Mouse (Mus musculus) layer of hippocampus, adult 2 months (tissue): ENCODE data around the gene Tspear. TPM values are rescaled to one million over a fixed set of nuclear protein-coding genes. Genes with fewer than 3 reads are reported as not detected.
"Not testable (repeated sequence)": the region's sequence is repeated elsewhere in the genome, so short reads cannot be mapped to it uniquely, and the experiment has no call there.

Experiments
- DNase-seq, 2 experiments: peaks; one replicate each; pipeline ENCODE4 v3.0.0; 2022; ENCODE audit warnings: low spot score in 2 of 2
- H3K27ac ChIP-seq: fragments of 200-600 bp; 2 replicates; pipeline ENCODE4 v1.8.1; 2022
- H3K4me3 ChIP-seq: fragments of 200-600 bp; 2 replicates; pipeline ENCODE4 v1.8.1; 2022; ENCODE audit warnings: mild to moderate bottlenecking
- CTCF ChIP-seq: fragments of 200-600 bp; conservative IDR thresholded peaks from 2 replicates; pipeline ENCODE4 v1.8.1; 2022; ENCODE audit warnings: antibody characterized with exemption, mild to moderate bottlenecking, moderate library complexity
- total RNA-seq, 2 experiments: library from RNA; stranded (reverse); gene quantifications; 2 replicates each; pipeline ENCODE4 v1.2.3; 2021

The Tspear gene
- total RNA-seq, 2 experiments from 2014 or later, result not detected

DNA sequence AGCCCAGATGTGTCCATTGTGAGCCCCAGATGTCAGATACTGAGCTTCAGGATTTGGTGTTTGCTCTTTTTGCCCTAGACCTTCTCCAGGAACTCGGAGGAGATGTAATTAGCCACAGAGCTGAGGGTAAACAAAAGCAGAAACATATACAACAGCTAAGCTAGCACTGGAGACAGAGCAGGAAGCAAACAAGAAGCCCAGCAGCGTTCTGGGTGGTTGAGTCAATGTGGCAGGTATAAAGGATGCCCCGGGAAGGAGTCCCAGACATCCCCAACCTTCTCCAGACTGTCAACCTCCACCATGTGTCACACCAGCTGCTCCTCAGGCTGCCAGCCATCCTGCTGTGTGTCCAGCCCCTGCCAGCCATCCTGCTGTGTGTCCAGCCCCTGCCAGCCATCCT is 39.8 kb downstream of the Tspear start, which contains the start of gene Gm10100:
Gene Gm10100 (plus strand): TSS at position 301 of the 400 bp plus-strand sequence.
- TF ChIP-seq CTCF, result no peak
- Histone ChIP-seq H3K4me3 (no peak within 1 kb of the TSS), H3K27ac (no peak within 1 kb of the TSS)
- DNase-seq, result no peak

- no peak overlapping the region for H3K4me3 ChIP-seq
- no peak for DNase-seq
- peak; percentile 61 for TF ChIP-seq CTCF
- H3K27ac ChIP-seq, result no peak overlapping the region
Measured at GRCm38 (mm10) chr10:77728280-77728679, 41.9 kb downstream of the Tspear start.

GRCm38 (mm10) chr10:77729241-77729640 is 42.9 kb downstream of the Tspear start:
- no peak overlapping the region for H3K4me3 ChIP-seq
- peak; percentile 60 for TF ChIP-seq CTCF
- no peak overlapping the region for H3K27ac ChIP-seq
- DNase-seq, result no peak

DNA sequence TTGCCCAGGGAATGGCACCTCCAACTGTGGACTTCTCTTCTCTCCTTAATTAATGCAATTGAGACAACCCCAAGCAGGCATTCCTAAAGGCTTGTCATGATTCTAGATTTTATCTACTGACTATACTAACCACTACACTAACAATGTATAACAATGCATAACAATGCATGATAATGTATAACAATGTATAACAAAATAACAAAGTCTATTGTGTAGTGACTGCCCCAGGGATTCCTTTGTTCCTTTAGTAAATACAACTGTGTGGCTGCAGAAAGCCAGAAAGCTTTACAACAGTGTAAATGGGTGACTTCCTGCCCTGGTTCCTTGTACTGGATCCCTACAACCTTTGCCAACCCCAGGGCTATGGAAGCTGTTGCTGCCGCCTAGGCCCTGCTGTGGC is 49.6 kb downstream of the Tspear start:
- DNase-seq, result no peak
- Histone ChIP-seq H3K4me3 (no peak overlapping the region), H3K27ac (no peak overlapping the region)
- TF ChIP-seq CTCF, result no peak

DNA sequence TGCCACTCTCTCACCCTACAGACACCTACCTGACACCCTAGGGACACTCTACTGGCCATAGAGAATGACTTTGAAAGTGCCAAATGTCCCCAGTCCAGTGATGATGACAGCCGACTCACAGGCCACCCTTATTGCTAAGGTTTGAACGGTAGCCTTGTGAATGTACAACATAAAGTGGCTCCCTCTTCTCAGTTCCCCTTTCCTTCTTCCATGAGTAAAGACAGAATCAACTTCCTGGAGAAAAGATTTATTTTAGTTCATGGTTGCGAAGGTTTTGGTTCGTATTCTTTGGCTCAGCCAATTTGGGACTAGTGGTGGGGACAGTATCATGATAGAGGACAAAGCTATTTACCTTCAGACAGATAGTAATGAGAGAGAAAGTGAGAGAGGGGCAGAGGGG is 52.6 kb downstream of the Tspear start:
- DNase-seq, result no peak
- no peak for TF ChIP-seq CTCF
- Histone ChIP-seq H3K27ac (no peak overlapping the region), H3K4me3 (no peak overlapping the region)

DNA sequence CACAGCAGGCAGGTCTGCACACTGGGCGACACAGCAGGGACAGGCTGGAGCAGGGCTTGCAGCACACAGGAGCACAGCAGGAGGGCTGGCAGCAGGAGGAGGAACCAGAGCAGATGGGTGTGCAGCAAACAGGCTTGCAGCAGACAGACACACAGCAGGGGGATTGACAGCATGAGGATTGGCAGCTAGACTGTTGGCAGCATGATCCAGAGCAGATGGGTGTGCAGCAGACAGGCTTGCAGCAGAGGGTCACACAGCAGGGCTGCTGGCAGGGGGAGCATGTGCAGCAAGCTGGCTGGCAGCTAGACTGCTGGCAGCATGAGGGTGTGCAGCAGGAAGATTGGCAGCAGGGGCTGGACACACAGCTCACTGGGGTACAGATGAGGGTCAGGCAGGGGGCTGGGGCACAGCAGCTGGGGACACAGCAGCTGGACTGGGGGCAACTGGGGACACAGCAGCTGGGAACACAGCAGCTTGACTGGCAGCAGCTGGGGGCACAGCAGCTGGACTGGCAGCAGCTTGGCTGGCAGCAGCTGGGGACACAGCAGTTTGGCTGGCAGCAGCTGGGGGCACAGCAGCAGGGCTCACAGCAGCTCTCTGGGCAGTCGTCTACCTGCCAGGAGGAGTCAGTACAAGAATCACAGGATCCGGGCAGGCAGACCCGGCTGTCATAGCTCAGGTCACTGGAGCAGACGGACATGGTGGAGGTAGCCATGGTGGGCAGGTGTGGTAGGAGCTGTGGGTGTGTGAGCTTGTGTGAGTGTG is 55.7 kb downstream of the Tspear start, which contains the start of gene Gm18596:
Gene Gm18596 (minus strand): TSS at position 715 of the 765 bp plus-strand sequence.
- H3K27ac ChIP-seq, H3K4me3 ChIP-seq, DNase-seq: not testable (repeated sequence)

DNA sequence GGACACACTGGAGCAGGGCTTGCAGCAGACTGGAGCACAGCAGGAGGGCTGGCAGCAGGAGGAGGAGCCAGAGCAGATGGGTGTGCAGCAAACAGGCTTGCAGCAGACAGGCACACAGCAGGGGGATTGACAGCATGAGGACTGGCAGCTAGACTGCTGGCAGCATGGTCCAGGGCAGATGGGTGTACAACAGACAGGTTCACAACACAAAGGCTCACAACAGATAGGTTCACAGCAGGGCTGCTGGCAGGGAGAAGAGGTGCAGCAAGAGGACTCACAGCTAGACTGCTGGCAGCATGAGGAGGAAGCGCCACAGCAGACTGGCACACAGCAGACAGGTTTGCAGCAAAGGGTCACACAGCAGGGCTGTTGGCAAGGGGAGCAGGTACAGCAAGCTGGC is 64.3 kb downstream of the Tspear start:
- not testable (repeated sequence) for DNase-seq, H3K4me3 ChIP-seq, H3K27ac ChIP-seq

DNA sequence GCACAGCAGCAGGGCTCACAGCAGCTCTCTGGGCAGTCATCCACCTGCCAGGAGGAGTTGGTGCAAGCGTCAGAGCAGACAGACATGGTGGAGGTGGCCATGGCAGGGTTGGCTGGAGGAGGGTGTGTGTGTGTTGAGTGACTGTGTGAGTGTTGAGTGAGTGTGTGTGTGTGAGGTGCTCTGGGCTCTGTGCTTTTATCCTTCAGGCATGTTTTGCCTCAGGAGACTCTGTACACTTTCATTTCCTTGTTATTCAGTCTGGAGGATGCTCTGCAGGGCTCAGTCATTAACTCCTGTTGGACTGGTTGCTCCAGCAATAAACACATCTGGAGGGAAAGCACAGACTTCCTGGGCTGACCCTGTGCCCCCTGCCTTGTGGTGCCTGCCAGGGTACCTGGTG is 64.9 kb downstream of the Tspear start, which contains the start of gene Gm9736:
Gene Gm9736 (minus strand): TSS at position 101 of the 400 bp plus-strand sequence.
- DNase-seq, H3K27ac ChIP-seq, H3K4me3 ChIP-seq: not testable (repeated sequence)

- not testable (repeated sequence) for H3K27ac ChIP-seq, DNase-seq, H3K4me3 ChIP-seq
- peak; percentile 10; the same call in 1 of the 2 replicates for TF ChIP-seq CTCF
Measured at GRCm38 (mm10) chr10:77752312-77752711, 65.9 kb downstream of the Tspear start.

- Histone ChIP-seq H3K4me3 (no peak overlapping the region), H3K27ac (no peak overlapping the region)
- TF ChIP-seq CTCF, result peak; percentile 44
- no peak for DNase-seq
Measured at GRCm38 (mm10) chr10:77753448-77753847, 67.1 kb downstream of the Tspear start.

- H3K4me3 ChIP-seq, H3K27ac ChIP-seq, DNase-seq: not testable (repeated sequence)
Measured at GRCm38 (mm10) chr10:77759582-77759981, 73.2 kb downstream of the Tspear start, which contains the start of gene Gm3233. Gm3233 (minus strand) TSS chr10:77759682.

- TF ChIP-seq CTCF, result no peak
- no peak for DNase-seq
- H3K27ac ChIP-seq, result no peak overlapping the region
- H3K4me3 ChIP-seq, result no peak overlapping the region
Measured at GRCm38 (mm10) chr10:77769727-77770126, 83.4 kb downstream of the Tspear start.

GRCm38 (mm10) chr10:77771225-77771624 is 84.9 kb downstream of the Tspear start, which contains the start of gene Gm3238:
Gm3238 (minus strand) TSS chr10:77771325.
- not testable (repeated sequence) for H3K27ac ChIP-seq, H3K4me3 ChIP-seq, DNase-seq

DNA sequence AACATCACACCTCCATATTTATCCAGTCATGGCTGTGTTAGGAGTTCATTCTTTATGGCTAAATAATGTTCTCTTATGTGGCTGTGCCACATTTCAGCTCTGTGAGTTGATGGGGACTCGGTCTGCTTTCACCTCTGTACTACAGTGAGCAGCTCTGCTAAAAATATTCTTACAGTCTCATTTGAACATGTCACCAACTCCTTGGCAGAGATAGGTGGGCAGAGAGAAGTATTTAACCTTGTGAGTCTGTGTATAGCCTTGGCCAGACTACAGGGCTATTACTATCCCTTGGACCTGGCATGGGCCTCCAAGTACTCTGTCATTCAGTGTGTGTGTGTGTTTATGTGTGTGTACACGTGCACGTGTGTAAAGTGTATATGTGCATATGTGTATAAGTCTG is 85.8 kb downstream of the Tspear start:
- DNase-seq, H3K4me3 ChIP-seq, H3K27ac ChIP-seq: not testable (repeated sequence)

DNA sequence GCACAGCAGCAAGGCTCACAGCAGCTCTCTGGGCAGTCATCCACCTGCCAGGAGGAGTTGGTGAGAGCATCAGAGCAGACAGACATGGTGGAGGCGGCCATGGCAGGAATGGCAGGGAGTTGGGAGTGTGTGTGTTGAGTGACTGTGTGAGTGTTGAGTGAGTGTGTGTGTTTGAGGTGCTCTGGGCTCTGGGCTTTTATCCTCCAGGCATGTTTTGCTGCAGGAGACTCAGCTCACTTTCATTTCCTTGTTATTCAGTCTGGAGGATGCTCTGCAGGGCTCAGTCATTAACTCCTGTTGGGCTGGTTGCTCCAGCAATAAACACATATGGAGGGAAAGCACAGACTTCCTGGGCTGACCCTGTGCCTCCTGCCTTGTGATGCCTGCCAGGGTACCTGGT is 90.5 kb downstream of the Tspear start, which contains the start of gene Gm7138:
Gene Gm7138 (minus strand): TSS at position 101 of the 400 bp plus-strand sequence.
- not testable (repeated sequence) for DNase-seq, H3K27ac ChIP-seq

DNA sequence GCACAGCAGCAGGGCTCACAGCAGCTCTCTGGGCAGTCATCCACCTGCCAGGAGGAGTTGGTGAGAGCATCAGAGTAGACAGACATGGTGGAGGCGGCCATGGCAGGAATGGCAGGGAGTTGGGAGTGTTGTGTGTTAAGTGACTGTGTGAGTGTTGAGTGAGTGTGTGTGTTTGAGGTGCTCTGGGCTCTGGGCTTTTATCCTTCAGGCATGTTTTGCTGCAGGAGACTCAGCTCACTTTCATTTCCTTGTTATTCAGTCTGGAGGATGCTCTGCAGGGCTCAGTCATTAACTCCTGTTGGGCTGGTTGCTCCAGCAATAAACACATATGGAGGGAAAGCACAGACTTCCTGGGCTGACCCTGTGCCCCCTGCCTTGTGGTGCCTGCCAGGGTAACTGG is 96.1 kb downstream of the Tspear start, which contains the start of gene Gm3250:
Gene Gm3250 (minus strand): TSS at position 101 of the 400 bp plus-strand sequence.
- not testable (repeated sequence) for H3K27ac ChIP-seq, H3K4me3 ChIP-seq, DNase-seq

More for the DNA sequence above, 90.5 kb downstream of the Tspear start, which contains the start of gene Gm7138:
- H3K4me3 ChIP-seq, result not testable (repeated sequence)

- not testable (repeated sequence) for DNase-seq, H3K4me3 ChIP-seq, H3K27ac ChIP-seq
Measured at GRCm38 (mm10) chr10:77783396-77783795, 97.0 kb downstream of the Tspear start.

DNA sequence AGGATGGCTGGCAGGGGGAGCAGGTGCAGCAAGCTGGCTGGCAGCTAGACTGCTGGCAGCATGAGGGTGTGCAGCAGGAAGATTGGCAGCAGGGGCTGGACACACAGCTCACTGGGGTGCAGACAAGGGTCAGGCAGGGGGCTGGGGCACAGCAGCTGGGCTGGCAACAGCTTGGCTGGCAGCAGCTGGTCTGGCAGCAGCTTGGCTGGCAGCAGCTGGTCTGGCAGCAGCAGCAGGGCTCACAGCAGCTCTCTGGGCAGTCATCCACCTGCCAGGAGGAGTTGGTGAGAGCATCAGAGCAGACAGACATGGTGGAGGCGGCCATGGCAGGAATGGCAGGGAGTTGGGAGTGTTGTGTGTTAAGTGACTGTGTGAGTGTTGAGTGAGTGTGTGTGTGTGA is 101.5 kb downstream of the Tspear start, which contains the start of gene Gm7137:
Gene Gm7137 (minus strand): TSS at position 325 of the 400 bp plus-strand sequence.
- not testable (repeated sequence) for DNase-seq

More for the DNA sequence above, 101.5 kb downstream of the Tspear start, which contains the start of gene Gm7137:
- H3K27ac ChIP-seq, H3K4me3 ChIP-seq: not testable (repeated sequence)
